ENCODE assay signal across 8 mouse cellular contexts in genomic region chr16:21644066-21644561, GRCm38 (mm10). TPM values are rescaled to one million over a fixed set of nuclear protein-coding genes. Genes with fewer than 3 reads are reported as not detected.
DNase-seq lines count a peak whose midpoint lies in the region; ATAC-seq and TF ChIP-seq lines count a peak whose summit lies in the region.

No protein-coding gene starts in this region.

- ATAC-seq in embryonic facial prominence, embryonic 13.5 days (ENCODE audit: insufficient number of reproducible peaks, insufficient read depth, low FRiP score, low TSS enrichment, low read depth), result 0 out of 2 replicates have a peak, but pooled peaks have one; percentile 8
- ATAC-seq in heart, embryonic 13.5 days (ENCODE audit: extremely low read depth, insufficient number of reproducible peaks, low FRiP score, low TSS enrichment), result peak; percentile 20; the same call in 1 of the 2 replicates
- peak; percentile 94 for ATAC-seq in kidney, embryonic 15.5 days (replicated peaks; ENCODE audit: low FRiP score)
- peak; percentile 90 for ATAC-seq in lung, embryonic 14.5 days (ENCODE audit: insufficient read depth)

- no peaks in the 10 kb centered on the region for H3K27me3 ChIP-seq in embryonic facial prominence, embryonic 13.5 days
- no peaks in the 10 kb centered on the region for H3K27me3 ChIP-seq in heart, embryonic 13.5 days (replicated peaks)
- H3K27me3 ChIP-seq in kidney, embryonic 15.5 days, result no peaks in the 10 kb centered on the region
- H3K27me3 ChIP-seq in lung, embryonic 14.5 days (ENCODE audit: insufficient read depth, low read length), result no peaks in the 10 kb centered on the region

- H3K4me2 ChIP-seq in embryonic facial prominence, embryonic 13.5 days, result 0 out of 2 replicates have a peak overlapping the region, but pooled peaks have one; percentile 0
- H3K4me2 ChIP-seq in heart, embryonic 13.5 days, result peak overlapping the region; percentile 38
- H3K4me2 ChIP-seq in kidney, embryonic 15.5 days, result peak overlapping the region; percentile 51
- H3K4me2 ChIP-seq in lung, embryonic 14.5 days, result peak overlapping the region; percentile 29

- no peaks in the 10 kb centered on the region for H3K9me3 ChIP-seq in embryonic facial prominence, embryonic 13.5 days
- H3K9me3 ChIP-seq in heart, embryonic 13.5 days, result no peaks in the 10 kb centered on the region
- no peaks in the 10 kb centered on the region for H3K9me3 ChIP-seq in kidney, embryonic 15.5 days (replicated peaks)
- no peaks in the 10 kb centered on the region for H3K9me3 ChIP-seq in lung, embryonic 14.5 days (ENCODE audit: low read depth, low read length)

- peak overlapping the region; percentile 66 for H3K27ac ChIP-seq in embryonic facial prominence, embryonic 13.5 days
- peak overlapping the region; percentile 53 for H3K27ac ChIP-seq in heart, embryonic 13.5 days (replicated peaks)
- H3K27ac ChIP-seq in kidney, embryonic 15.5 days, result peak overlapping the region; percentile 93
- peak overlapping the region; percentile 86 for H3K27ac ChIP-seq in lung, embryonic 14.5 days (ENCODE audit: low read depth)

- peak; percentile 49 for DNase-seq in adrenal gland, postnatal 10 days
- DNase-seq in adrenal gland, postnatal 4 days (ENCODE audit: low spot score in 2 of 2), result no peak
- peak; percentile 80 for DNase-seq in lung, embryonic 14.5 days
- peak; percentile 33 to 37 for DNase-seq in right cerebral cortex, postnatal 36 days (ENCODE audit: low spot score in 2 of 2)
- no peak for DNase-seq in cerebellum, adult 11-12 months

- no peak for TF ChIP-seq CTCF in lung, embryonic 14.5 days (IDR thresholded peaks at IDR 0.05; ENCODE audit: low read depth)

- 45% methylated on average over 17 of the region's 17 CpGs for WGBS in embryonic facial prominence, embryonic 13.5 days
- WGBS in heart, embryonic 13.5 days, result 33% methylated on average over 17 of the region's 17 CpGs
- WGBS in kidney, embryonic 15.5 days, result 14% methylated on average over 17 of the region's 17 CpGs
- 18% methylated on average over 17 of the region's 17 CpGs for WGBS in lung, embryonic 14.5 days

- H3K9ac ChIP-seq in embryonic facial prominence, embryonic 13.5 days, result 0 out of 2 replicates have a peak overlapping the region, but pooled peaks have one; percentile 51
- H3K9ac ChIP-seq in heart, embryonic 13.5 days, result peak overlapping the region; percentile 61
- H3K9ac ChIP-seq in kidney, embryonic 15.5 days, result peak overlapping the region; percentile 25; the same call in 1 of the 2 replicates
- peak overlapping the region; percentile 37; the same call in 1 of the 2 replicates for H3K9ac ChIP-seq in lung, embryonic 14.5 days

- peaks cover 12% of the 10 kb centered on the region; the same call in 1 of the 2 replicates for H3K36me3 ChIP-seq in embryonic facial prominence, embryonic 13.5 days
- peaks cover 31% of the 10 kb centered on the region for H3K36me3 ChIP-seq in heart, embryonic 13.5 days
- no peaks in the 10 kb centered on the region for H3K36me3 ChIP-seq in kidney, embryonic 15.5 days
- H3K36me3 ChIP-seq in lung, embryonic 14.5 days (ENCODE audit: insufficient read depth), result peaks cover 6% of the 10 kb centered on the region; the same call in 1 of the 2 replicates

- H3K4me1 ChIP-seq in embryonic facial prominence, embryonic 13.5 days, result peaks cover 13% of the 10 kb centered on the region
- peaks cover 62% of the 10 kb centered on the region for H3K4me1 ChIP-seq in heart, embryonic 13.5 days
- peaks cover 33% of the 10 kb centered on the region for H3K4me1 ChIP-seq in kidney, embryonic 15.5 days
- H3K4me1 ChIP-seq in lung, embryonic 14.5 days (ENCODE audit: insufficient read depth), result peaks cover 15% of the 10 kb centered on the region

- H3K4me3 ChIP-seq in embryonic facial prominence, embryonic 13.5 days, result no peak overlapping the region
- no peak overlapping the region for H3K4me3 ChIP-seq in heart, embryonic 13.5 days
- peak overlapping the region; percentile 15 for H3K4me3 ChIP-seq in kidney, embryonic 15.5 days (replicated peaks)
- H3K4me3 ChIP-seq in lung, embryonic 14.5 days (ENCODE audit: low read depth, low read length), result no peak overlapping the region

RNA-seq across cellular contexts. Expression of gene 2510009E07Rik, which starts 50.4 kb away (rescaled TPM):
- 10 to 100 TPM; 16.6 to 22.2 TPM for total RNA-seq in adrenal gland, postnatal 10 days (2021)
- 10 to 100 TPM; 30.1 to 32.8 TPM for total RNA-seq in adrenal gland, postnatal 4 days (2021)
- 21.3 and 23.5 TPM in 2 replicates for polyA plus RNA-seq in embryonic facial prominence, embryonic 13.5 days (2015; fragmentation: Nextera tagmentation; extraction: Ambion mirVana)
- polyA plus RNA-seq in heart, embryonic 13.5 days (2015; fragmentation: Nextera tagmentation; extraction: Ambion mirVana), result 19.3 and 19.5 TPM in 2 replicates
- 13.3 and 14.6 TPM in 2 replicates for polyA plus RNA-seq in kidney, embryonic 15.5 days (2015; fragmentation: Nextera tagmentation; extraction: Ambion mirVana)
- 19.7 and 22.2 TPM in 2 replicates for polyA plus RNA-seq in lung, embryonic 14.5 days (2014; fragmentation: Nextera tagmentation; extraction: Ambion mirVana)

Comparison
In these comparisons a context has a peak if more than half of its experiments do, and no peak if none do; other contexts are left out.
1. DNase-seq: peak in adrenal gland, postnatal 10 days (single experiment), lung, embryonic 14.5 days (single experiment) and right cerebral cortex, postnatal 36 days (2 of 2); none in adrenal gland, postnatal 4 days (0 of 2) and cerebellum, adult 11-12 months (single experiment).
2. ATAC-seq: peak in every context shown above with its lines; median percentile 94 in kidney, embryonic 15.5 days; 90 in lung, embryonic 14.5 days; 20 in heart, embryonic 13.5 days; 8 in embryonic facial prominence, embryonic 13.5 days.
3. H3K4me2 ChIP-seq: peak in every context shown above with its lines; median percentile 51 in kidney, embryonic 15.5 days; 38 in heart, embryonic 13.5 days; 29 in lung, embryonic 14.5 days; 0 in embryonic facial prominence, embryonic 13.5 days.
4. Peak in every context shown above with its lines, with median percentiles within 50 percentile points of each other: H3K27ac ChIP-seq and H3K9ac ChIP-seq.